Mouse (Mus musculus) bone marrow, adult 2 months (tissue): ENCODE measurements around the gene AC124502.3.

Experiments used
- CTCF ChIP-seq: fragments of 200-500 bp; IDR thresholded peaks from 2 replicates; pipeline ENCODE4 v1.5.1; 2011; ENCODE audit warnings: low read length, control low read depth; ENCODE audit not compliant: control insufficient read depth, insufficient read depth
- POLR2A ChIP-seq: fragments of 200-500 bp; IDR thresholded peaks from 2 replicates; pipeline ENCODE4 v1.6.1; 2011; ENCODE audit warnings: low read depth, mild to moderate bottlenecking, control low read depth, low read length, borderline replicate concordance; ENCODE audit not compliant: control insufficient read depth

DNA sequence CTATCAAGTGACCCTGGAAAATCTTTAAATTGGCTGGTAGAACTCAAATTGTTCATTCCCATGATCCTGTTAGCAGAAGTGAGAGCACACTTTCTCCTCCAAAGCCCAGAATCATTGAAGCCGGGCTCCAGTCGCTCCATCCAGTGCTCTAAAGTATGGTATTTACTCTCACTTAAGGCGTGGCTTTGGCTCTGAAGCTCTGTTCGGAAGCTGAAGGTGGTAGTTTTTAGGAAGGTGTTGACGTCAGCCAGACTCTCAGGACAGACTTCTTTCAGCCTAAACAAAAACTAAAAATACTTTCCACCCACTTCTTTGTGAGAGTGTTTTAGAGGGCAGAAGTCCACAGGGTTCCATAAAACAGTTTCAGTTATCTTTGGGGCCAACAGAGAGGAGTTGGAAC lies 34.8 kb downstream of the AC124502.3 start:
- TF ChIP-seq CTCF (no peak), POLR2A (no peak)
